Comparison of ENCODE assay signal across 20 mouse cellular contexts in genomic region chr5:93190428-93190827, GRCm38 (mm10). TPM values are rescaled to one million over a fixed set of nuclear protein-coding genes. Genes with fewer than 3 reads are reported as not detected.
DNase-seq lines count a peak whose midpoint lies in the region; ATAC-seq and TF ChIP-seq lines count a peak whose summit lies in the region.
"Had no signal": no experiment of that assay in that cellular context is flagged by ENCODE, and none has a peak within 500 bp of the region (broad histone marks: within the 10 kb centered on the region; RNA-seq: fewer than 3 reads in every experiment).

No protein-coding gene starts in this region.

- H3K27me3 ChIP-seq in midbrain, embryonic 11.5 days (ENCODE audit: control insufficient read depth, insufficient read depth, low read length): no peaks in the 10 kb centered on the region
- no peaks in the 10 kb centered on the region for H3K27me3 ChIP-seq in midbrain, postnatal 0 days (ENCODE audit: insufficient read depth, low read length)
- H3K27me3 ChIP-seq: CH12.LX, Patski had no signal

- H3K4me3 ChIP-seq in midbrain, embryonic 11.5 days (ENCODE audit: low read depth, low read length): no peak overlapping the region
- no peak overlapping the region for H3K4me3 ChIP-seq in midbrain, postnatal 0 days (ENCODE audit: low read depth, low read length)

- 94% methylated on average over 5 of the region's 5 CpGs for WGBS in midbrain, embryonic 11.5 days
- WGBS in midbrain, postnatal 0 days: 96% methylated on average over 5 of the region's 5 CpGs

- no peaks in the 10 kb centered on the region for H3K9me3 ChIP-seq in midbrain, embryonic 11.5 days (ENCODE audit: control insufficient read depth, low read length)
- H3K9me3 ChIP-seq in midbrain, postnatal 0 days (ENCODE audit: low read length): no peaks in the 10 kb centered on the region
- H3K9me3 ChIP-seq: G1E had no signal

- intact Hi-C loops in heart, postnatal 25 days (cut with DNase I): no loop called here

- no peak overlapping the region for H3K9ac ChIP-seq in midbrain, embryonic 11.5 days (ENCODE audit: low read length)
- H3K9ac ChIP-seq in midbrain, postnatal 0 days (replicated peaks; ENCODE audit: low read length, poor library complexity, severe bottlenecking): no peak overlapping the region

- peak; percentile 61 for DNase-seq in heart, adult 11 months
- DNase-seq in heart, postnatal 25 days (ENCODE audit: low spot score): no peak
- DNase-seq in midbrain, embryonic 11.5 days (ENCODE audit: low spot score, missing footprints): peak; percentile 56
- no peak for DNase-seq in midbrain, postnatal 0 days (ENCODE audit: low spot score)
- DNase-seq: adrenal gland, adult 2 months; adrenal gland, adult 8-10 months; adrenal gland, postnatal 10 days; adrenal gland, postnatal 14 days; adrenal gland, postnatal 25 days; adrenal gland, postnatal 36 days; B cell, adult 2 months; cerebellum, adult 11 months; cerebellum, adult 11-12 months; cerebellum, adult 18-20 months had no signal

- H3K4me1 ChIP-seq in midbrain, embryonic 11.5 days (ENCODE audit: control insufficient read depth, insufficient read depth, low read length): no peaks in the 10 kb centered on the region
- H3K4me1 ChIP-seq in midbrain, postnatal 0 days (ENCODE audit: insufficient read depth, low read length): no peaks in the 10 kb centered on the region

- peaks cover 13% of the 10 kb centered on the region for H3K36me3 ChIP-seq in midbrain, embryonic 11.5 days (ENCODE audit: control insufficient read depth, insufficient read depth, low read length)
- H3K36me3 ChIP-seq in midbrain, postnatal 0 days (ENCODE audit: insufficient read depth, low read length): peaks cover 12% of the 10 kb centered on the region

- no peak for TF ChIP-seq CTCF in midbrain, postnatal 0 days (IDR thresholded peaks at IDR 0.05)

- ATAC-seq in midbrain, embryonic 11.5 days (ENCODE audit: low FRiP score): no peak
- ATAC-seq in midbrain, postnatal 0 days (ENCODE audit: low FRiP score): no peak
- ATAC-seq: activated CD4-positive, CD25-positive, alpha-beta regulatory T cell, adult 4 months; CD4-positive, CD25-positive, alpha-beta regulatory T cell, adult 4 months; Patski had no signal

- no peak overlapping the region for H3K4me2 ChIP-seq in midbrain, embryonic 11.5 days
- H3K4me2 ChIP-seq in midbrain, postnatal 0 days (ENCODE audit: low read depth, low read length, poor library complexity, severe bottlenecking): no peak overlapping the region

- no peak overlapping the region for H3K27ac ChIP-seq in midbrain, embryonic 11.5 days (ENCODE audit: low read depth, low read length)
- H3K27ac ChIP-seq in midbrain, postnatal 0 days (ENCODE audit: low read depth, low read length): no peak overlapping the region

RNA-seq across cellular contexts. Expression of gene Ccni, which starts 15.9 kb away (rescaled TPM):
- 100 to 1,000 TPM; 178 to 183 TPM for total RNA-seq in heart, postnatal 25 days (2021)
- 159 and 170 TPM in 2 replicates for polyA plus RNA-seq in midbrain, embryonic 11.5 days (2014; fragmentation: Nextera tagmentation; extraction: Ambion mirVana)
- total RNA-seq in midbrain, postnatal 0 days (2014; rRNA removed): 260 and 289 TPM in 2 replicates
- polyA plus RNA-seq in midbrain, postnatal 0 days (2015; fragmentation: Nextera tagmentation; extraction: Ambion mirVana): 104 and 109 TPM in 2 replicates

RNA-seq across cellular contexts. Expression of gene 2010109A12Rik, which starts 15.9 kb away (rescaled TPM):
- under 1 TPM; 0.36 to 0.48 TPM for total RNA-seq in heart, postnatal 25 days (2021)
- 1.6 and 2.4 TPM in 2 replicates for polyA plus RNA-seq in midbrain, embryonic 11.5 days (2014; fragmentation: Nextera tagmentation; extraction: Ambion mirVana)
- total RNA-seq in midbrain, postnatal 0 days (2014; rRNA removed): 0.94 TPM in 1 of 2 replicates, not detected in the other
- polyA plus RNA-seq in midbrain, postnatal 0 days (2015; fragmentation: Nextera tagmentation; extraction: Ambion mirVana): 0.27 and 0.34 TPM in 2 replicates
- polyA plus RNA-seq: adrenal gland, adult 2 months; C2C12 had no signal

Comparison
In these comparisons a context has a peak if more than half of its experiments do, and no peak if none do; other contexts are left out.
1. DNase-seq: peak in heart, adult 11 months (single experiment) and midbrain, embryonic 11.5 days (single experiment); none in heart, postnatal 25 days (single experiment) and midbrain, postnatal 0 days (single experiment).